Mouse (Mus musculus) neural tube, embryonic 11.5 days (tissue): ENCODE results near the gene Emid1. TPM values are rescaled to one million over a fixed set of nuclear protein-coding genes. Genes with fewer than 3 reads are reported as not detected.

ENCODE experiments used
- ATAC-seq: fragments of 200-750 bp; cut with Nextera tagmentation; 2 replicates; pipeline ENCODE4 v1.8.0; 2017; ENCODE audit warnings: moderate number of reproducible peaks, mild to moderate bottlenecking, moderate TSS enrichment, moderate library complexity; ENCODE audit not compliant: insufficient read depth, low FRiP score, low TSS enrichment
- DNase-seq: peaks from one replicate; pipeline ENCODE4 v3.0.0-alpha.2; 2015; ENCODE audit warnings: low spot score
- H3K27ac ChIP-seq: fragments of 300-500 bp; sonication (generic); 2 replicates; pipeline ENCODE4 v1.5.1; 2014; ENCODE audit warnings: low read depth, mild to moderate bottlenecking, low read length
- H3K27me3 ChIP-seq: fragments of 300-500 bp; sonication (generic); 2 replicates; pipeline ENCODE4 v1.6.1; 2014; ENCODE audit warnings: mild to moderate bottlenecking, low read length, mixed read lengths; ENCODE audit not compliant: control insufficient read depth, insufficient read depth
- H3K36me3 ChIP-seq: fragments of 300-500 bp; sonication (generic); 2 replicates; pipeline ENCODE4 v1.6.1; 2014; ENCODE audit warnings: mild to moderate bottlenecking, low read length, moderate library complexity, mixed read lengths; ENCODE audit not compliant: control insufficient read depth, insufficient read depth
- H3K4me1 ChIP-seq: fragments of 300-500 bp; sonication (generic); 2 replicates; pipeline ENCODE4 v1.6.1; 2014; ENCODE audit warnings: low read length, mixed read lengths; ENCODE audit not compliant: control insufficient read depth, insufficient read depth
- H3K4me2 ChIP-seq: fragments of 300-500 bp; sonication (generic); 2 replicates; pipeline ENCODE4 v1.6.1; 2014; ENCODE audit warnings: low read depth, mild to moderate bottlenecking, moderate library complexity
- H3K4me3 ChIP-seq: fragments of 300-500 bp; sonication (generic); 2 replicates; pipeline ENCODE4 v1.5.1; 2014; ENCODE audit warnings: low read depth, low read length
- H3K9ac ChIP-seq: fragments of 300-500 bp; sonication (generic); 2 replicates; pipeline ENCODE4 v1.6.1; 2014; ENCODE audit warnings: mild to moderate bottlenecking, low read length
- H3K9me3 ChIP-seq: fragments of 300-500 bp; sonication (generic); 2 replicates; pipeline ENCODE4 v1.6.1; 2016; ENCODE audit warnings: low read length; ENCODE audit not compliant: control insufficient read depth
- WGBS: fragments of 180-500 bp; shearing (Covaris S2); extraction: QIAGEN DNeasy Blood & Tissue Kit; methylation state at CpG from one replicate; pipeline ENCODE4 v1.1.7; 2014; 5-methylcytosine and 5-hydroxymethylcytosine counted together
- polyA plus RNA-seq: library from polyadenylated mRNA; unstranded; fragments of >200 nt; fragmentation: Nextera tagmentation; extraction: Ambion mirVana; gene quantifications from 2 replicates; pipeline ENCODE4 v1.2.1, GENCODE M21; 2014

Gene Emid1
- 33.9 and 37.7 TPM in 2 replicates for polyA plus RNA-seq

GRCm38 (mm10) chr11:5151680-5152337, at the start of gene Emid1:
TSS of gene Emid1 (minus strand) at chr11:5152257.
- H3K27ac ChIP-seq, result no peak within 1 kb of the TSS
- WGBS, result 0% methylated on average over 43 of the region's 53 CpGs
- H3K36me3 ChIP-seq, result no peaks in the 10 kb centered on the region
- peak within 1 kb of the TSS; percentile 58 for H3K4me3 ChIP-seq
- H3K9ac ChIP-seq, result peak within 1 kb of the TSS; percentile 79
- H3K4me1 ChIP-seq, result peaks cover 25% of the 10 kb centered on the region
- DNase-seq, result peak; percentile 68
- peak within 1 kb of the TSS; percentile 91 for H3K4me2 ChIP-seq
- 0 out of 2 replicates have a peak, but pooled peaks cover 2% of the 10 kb centered on the region for H3K27me3 ChIP-seq
- peak; percentile 36; the same call in 1 of the 2 replicates for ATAC-seq
- H3K9me3 ChIP-seq, result no peaks in the 10 kb centered on the region

GRCm38 (mm10) chr11:5199879-5200278, 47.8 kb upstream of the Emid1 start:
- ATAC-seq (no peak), DNase-seq (no peak)
- Histone ChIP-seq H3K36me3 (no peaks in the 10 kb centered on the region; the same call in 1 of the 2 replicates), H3K4me1 (peaks cover 3% of the 10 kb centered on the region; the same call in 1 of the 2 replicates), H3K4me2 (no peak overlapping the region), H3K27me3 (no peaks in the 10 kb centered on the region), H3K27ac (no peak overlapping the region), H3K9ac (no peak overlapping the region), H3K4me3 (no peak overlapping the region), H3K9me3 (no peaks in the 10 kb centered on the region)
- WGBS, result 93% methylated on average over 2 of the region's 2 CpGs

- H3K4me1 ChIP-seq, result peaks cover 5% of the 10 kb centered on the region
- H3K27me3 ChIP-seq, result no peaks in the 10 kb centered on the region
- DNase-seq, result no peak
- no peak overlapping the region for H3K4me3 ChIP-seq
- no peak overlapping the region for H3K27ac ChIP-seq
- 86% methylated on average over 5 of the region's 5 CpGs for WGBS
- no peak overlapping the region for H3K9ac ChIP-seq
- no peak for ATAC-seq
- no peak overlapping the region for H3K4me2 ChIP-seq
- H3K36me3 ChIP-seq, result no peaks in the 10 kb centered on the region; the same call in none of the 2 replicates
- H3K9me3 ChIP-seq, result no peaks in the 10 kb centered on the region
Observed at GRCm38 (mm10) chr11:5197068-5197467, 45.0 kb upstream of the Emid1 start.

GRCm38 (mm10) chr11:5196583-5196982, 44.5 kb upstream of the Emid1 start:
- H3K9me3 ChIP-seq, result no peaks in the 10 kb centered on the region
- no peak overlapping the region for H3K4me3 ChIP-seq
- 80% methylated on average over 7 of the region's 7 CpGs for WGBS
- H3K4me2 ChIP-seq, result no peak overlapping the region
- H3K27ac ChIP-seq, result no peak overlapping the region
- no peaks in the 10 kb centered on the region; the same call in none of the 2 replicates for H3K36me3 ChIP-seq
- no peak for DNase-seq
- H3K27me3 ChIP-seq, result no peaks in the 10 kb centered on the region
- H3K4me1 ChIP-seq, result peaks cover 5% of the 10 kb centered on the region
- ATAC-seq, result no peak
- H3K9ac ChIP-seq, result no peak overlapping the region

GRCm38 (mm10) chr11:5193576-5193881, 41.5 kb upstream of the Emid1 start:
- DNase-seq, result no peak
- Histone ChIP-seq H3K4me2 (no peak overlapping the region), H3K36me3 (no peaks in the 10 kb centered on the region; the same call in 1 of the 2 replicates), H3K4me3 (no peak overlapping the region), H3K27ac (no peak overlapping the region), H3K9me3 (no peaks in the 10 kb centered on the region), H3K4me1 (peaks cover 8% of the 10 kb centered on the region), H3K27me3 (no peaks in the 10 kb centered on the region), H3K9ac (no peak overlapping the region)
- no peak for ATAC-seq
- 93% methylated on average over 1 of the region's 1 CpGs for WGBS

GRCm38 (mm10) chr11:5192840-5193575, 41.0 kb upstream of the Emid1 start:
- Histone ChIP-seq H3K4me2 (no peak overlapping the region), H3K9ac (no peak overlapping the region), H3K36me3 (no peaks in the 10 kb centered on the region; the same call in 1 of the 2 replicates), H3K4me1 (peaks cover 8% of the 10 kb centered on the region), H3K27ac (0 out of 2 replicates have a peak overlapping the region, but pooled peaks have one; percentile 8), H3K4me3 (no peak overlapping the region), H3K27me3 (no peaks in the 10 kb centered on the region), H3K9me3 (no peaks in the 10 kb centered on the region)
- DNase-seq, result no peak
- ATAC-seq, result no peak
- WGBS, result 87% methylated on average over 8 of the region's 8 CpGs

- no peaks in the 10 kb centered on the region for H3K9me3 ChIP-seq
- no peaks in the 10 kb centered on the region; the same call in 1 of the 2 replicates for H3K36me3 ChIP-seq
- no peak for DNase-seq
- ATAC-seq, result no peak
- H3K27me3 ChIP-seq, result no peaks in the 10 kb centered on the region
- H3K4me2 ChIP-seq, result no peak overlapping the region
- no peak overlapping the region for H3K4me3 ChIP-seq
- peaks cover 7% of the 10 kb centered on the region for H3K4me1 ChIP-seq
- 54% methylated on average over 9 of the region's 9 CpGs for WGBS
- no peak overlapping the region for H3K9ac ChIP-seq
- 0 out of 2 replicates have a peak overlapping the region, but pooled peaks have one; percentile 8 for H3K27ac ChIP-seq
Observed at GRCm38 (mm10) chr11:5192084-5192516, 40.0 kb upstream of the Emid1 start.

- Histone ChIP-seq H3K9me3 (no peaks in the 10 kb centered on the region), H3K27ac (no peak overlapping the region), H3K4me3 (no peak overlapping the region), H3K4me2 (no peak overlapping the region), H3K4me1 (peaks cover 7% of the 10 kb centered on the region), H3K27me3 (no peaks in the 10 kb centered on the region), H3K9ac (no peak overlapping the region), H3K36me3 (no peaks in the 10 kb centered on the region)
- WGBS, result 64% methylated on average over 9 of the region's 9 CpGs
- no peak for DNase-seq
- ATAC-seq, result no peak
Observed at GRCm38 (mm10) chr11:5189239-5189933, 37.3 kb upstream of the Emid1 start.
